Mouse (Mus musculus) midbrain, embryonic 14.5 days (tissue): ENCODE measurements at regions not wholly inside any gene's neighbourhood (a gene's known extent, or its start where the extent isn't known, plus 50 kb on each side); places are given as distances from the start of the nearest gene placed in this dataset.

Experiments used
- ATAC-seq: fragments of 200-750 bp; cut with Nextera tagmentation; 2 replicates; pipeline ENCODE4 v1.8.0; 2017; ENCODE audit warnings: moderate number of reproducible peaks, moderate library complexity; ENCODE audit not compliant: low FRiP score, low TSS enrichment
- DNase-seq: peaks from one replicate; pipeline ENCODE4 v3.0.0-alpha.2; 2015
- H3K27ac ChIP-seq: fragments of 300-500 bp; sonication (generic); replicated peaks from 2 replicates; pipeline ENCODE4 v1.5.1; 2014; ENCODE audit warnings: mild to moderate bottlenecking, low read depth, low read length, moderate library complexity
- H3K27me3 ChIP-seq: fragments of 300-500 bp; sonication (generic); 2 replicates; pipeline ENCODE4 v1.6.1; 2014; ENCODE audit warnings: low read length, control low read depth, mixed read lengths; ENCODE audit not compliant: control insufficient read depth, insufficient read depth
- H3K36me3 ChIP-seq: fragments of 300-500 bp; sonication (generic); 2 replicates; pipeline ENCODE4 v1.6.1; 2014; ENCODE audit warnings: low read length, control low read depth; ENCODE audit not compliant: control insufficient read depth, insufficient read depth
- H3K4me1 ChIP-seq: fragments of 300-500 bp; sonication (generic); 2 replicates; pipeline ENCODE4 v1.6.1; 2014; ENCODE audit warnings: mild to moderate bottlenecking, antibody characterized with exemption, low read length, control low read depth; ENCODE audit not compliant: control insufficient read depth, insufficient read depth
- H3K4me2 ChIP-seq: fragments of 300-500 bp; sonication (generic); 2 replicates; pipeline ENCODE4 v1.6.1; 2014; ENCODE audit warnings: mild to moderate bottlenecking, low read length, moderate library complexity
- H3K4me3 ChIP-seq: fragments of 300-500 bp; sonication (generic); replicated peaks from 2 replicates; pipeline ENCODE4 v1.5.1; 2014; ENCODE audit warnings: low read depth, low read length
- H3K9ac ChIP-seq: fragments of 300-500 bp; sonication (generic); replicated peaks from 2 replicates; pipeline ENCODE4 v1.6.1; 2014; ENCODE audit warnings: mild to moderate bottlenecking, low read length, moderate library complexity
- H3K9me3 ChIP-seq: fragments of 300-500 bp; sonication (generic); 2 replicates; pipeline ENCODE4 v1.6.1; 2016; ENCODE audit warnings: low read length, control low read depth, mixed read lengths; ENCODE audit not compliant: control insufficient read depth
- WGBS: fragments of 180-500 bp; shearing (Covaris S2); extraction: QIAGEN DNeasy Blood & Tissue Kit; methylation state at CpG from one replicate; pipeline ENCODE4 v1.1.7; 2014; 5-methylcytosine and 5-hydroxymethylcytosine counted together

- DNase-seq, result no peak
- Histone ChIP-seq H3K9me3 (no peaks in the 10 kb centered on the region), H3K4me1 (no peaks in the 10 kb centered on the region), H3K27ac (no peak overlapping the region), H3K4me2 (no peak overlapping the region), H3K9ac (no peak overlapping the region), H3K4me3 (no peak overlapping the region), H3K27me3 (no peaks in the 10 kb centered on the region), H3K36me3 (no peaks in the 10 kb centered on the region)
- no peak for ATAC-seq
- WGBS, result 82% methylated on average over 4 of the region's 4 CpGs
Observed at GRCm38 (mm10) chr17:81175877-81176276, 111.0 kb upstream of the Thumpd2 start.

GRCm38 (mm10) chr17:81172943-81173342 lies 108.1 kb upstream of the Thumpd2 start:
- H3K4me3 ChIP-seq, result no peak overlapping the region
- DNase-seq (no peak), ATAC-seq (no peak)
- H3K27me3 ChIP-seq, result no peaks in the 10 kb centered on the region
- H3K4me1 ChIP-seq, result no peaks in the 10 kb centered on the region
- H3K27ac ChIP-seq, result no peak overlapping the region
- H3K9ac ChIP-seq, result no peak overlapping the region
- H3K36me3 ChIP-seq, result no peaks in the 10 kb centered on the region
- no peak overlapping the region for H3K4me2 ChIP-seq
- 88% methylated on average over 3 of the region's 3 CpGs for WGBS
- H3K9me3 ChIP-seq, result no peaks in the 10 kb centered on the region

DNA sequence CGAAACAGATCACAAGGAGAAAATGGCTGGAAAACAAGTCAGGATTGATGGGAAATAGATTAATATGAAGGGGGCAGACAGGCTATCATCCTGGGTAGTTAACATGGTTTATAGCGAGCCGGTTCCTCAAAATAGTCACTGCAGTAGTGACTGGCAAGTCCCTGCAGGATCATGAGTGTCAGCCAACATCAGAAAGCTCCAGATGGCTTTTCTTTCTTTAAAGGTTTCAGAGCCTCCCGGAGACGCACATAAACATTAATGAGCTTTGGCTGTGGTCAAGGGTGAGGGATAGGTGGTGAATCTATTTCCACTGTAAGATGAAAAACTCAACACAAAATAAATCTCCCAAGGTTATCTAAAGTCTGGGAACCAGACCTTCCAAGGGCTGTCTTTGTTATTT lies 104.2 kb upstream of the Thumpd2 start:
- H3K36me3 ChIP-seq, result no peaks in the 10 kb centered on the region
- ATAC-seq (no peak), DNase-seq (no peak)
- H3K27ac ChIP-seq, result no peak overlapping the region
- H3K9ac ChIP-seq, result no peak overlapping the region
- WGBS, result 87% methylated on average over 5 of the region's 5 CpGs
- H3K27me3 ChIP-seq, result no peaks in the 10 kb centered on the region
- no peak overlapping the region for H3K4me2 ChIP-seq
- H3K9me3 ChIP-seq, result no peaks in the 10 kb centered on the region
- H3K4me1 ChIP-seq, result no peaks in the 10 kb centered on the region
- H3K4me3 ChIP-seq, result no peak overlapping the region

DNA sequence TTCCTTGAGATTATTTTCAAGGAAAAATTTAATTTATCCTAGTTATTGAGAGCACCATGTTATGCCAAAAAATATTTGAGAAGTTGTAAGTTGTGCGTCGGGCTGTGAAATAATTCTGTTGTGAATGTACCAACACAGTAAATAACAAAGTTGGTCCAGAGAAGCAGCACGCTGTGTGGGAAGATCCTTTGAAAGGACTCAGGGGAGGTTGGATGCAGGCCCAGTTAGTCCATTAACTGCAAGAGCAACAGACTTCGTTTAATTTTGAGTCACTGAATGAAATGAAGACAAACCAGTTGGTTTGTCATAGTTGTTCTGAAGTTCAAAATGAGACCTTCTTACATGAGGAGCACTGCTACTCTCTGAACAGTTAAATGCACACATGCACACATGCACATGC lies 85.8 kb upstream of the Thumpd2 start:
- Histone ChIP-seq H3K27ac (no peak overlapping the region), H3K4me1 (no peaks in the 10 kb centered on the region), H3K9ac (no peak overlapping the region), H3K36me3 (no peaks in the 10 kb centered on the region), H3K4me3 (no peak overlapping the region), H3K27me3 (no peaks in the 10 kb centered on the region), H3K9me3 (no peaks in the 10 kb centered on the region), H3K4me2 (no peak overlapping the region)
- 91% methylated on average over 4 of the region's 4 CpGs for WGBS
- DNase-seq (no peak), ATAC-seq (no peak)

- Histone ChIP-seq H3K4me3 (no peak overlapping the region), H3K9me3 (no peaks in the 10 kb centered on the region), H3K27ac (no peak overlapping the region), H3K4me2 (no peak overlapping the region), H3K4me1 (no peaks in the 10 kb centered on the region), H3K36me3 (no peaks in the 10 kb centered on the region), H3K9ac (no peak overlapping the region), H3K27me3 (no peaks in the 10 kb centered on the region)
- ATAC-seq (no peak), DNase-seq (no peak)
- 90% methylated on average over 6 of the region's 6 CpGs for WGBS
Observed at GRCm38 (mm10) chr17:81134702-81135101, 69.8 kb upstream of the Thumpd2 start.

- DNase-seq (peak; percentile 4), ATAC-seq (no peak)
- no peaks in the 10 kb centered on the region for H3K36me3 ChIP-seq
- H3K9me3 ChIP-seq, result no peaks in the 10 kb centered on the region
- no peaks in the 10 kb centered on the region for H3K4me1 ChIP-seq
- H3K9ac ChIP-seq, result no peak overlapping the region
- no peaks in the 10 kb centered on the region for H3K27me3 ChIP-seq
- H3K27ac ChIP-seq, result no peak overlapping the region
- H3K4me3 ChIP-seq, result no peak overlapping the region
- no peak overlapping the region for H3K4me2 ChIP-seq
- 61% methylated on average over 4 of the region's 4 CpGs for WGBS
Observed at GRCm38 (mm10) chr17:81133227-81133626, 68.3 kb upstream of the Thumpd2 start.
